Mouse (Mus musculus) liver, embryonic 11.5 days (tissue): ENCODE data around the gene Arhgap19. TPM values are rescaled to one million over a fixed set of nuclear protein-coding genes. Genes with fewer than 3 reads are reported as not detected.
A peak's percentile ranks its signal among the peaks of the same experiment; 100 is the strongest.

Experiments
- ATAC-seq: fragments of 200-750 bp; cut with Nextera tagmentation; replicated peaks from 2 replicates; pipeline ENCODE4 v1.8.0; 2017; ENCODE audit warnings: moderate number of reproducible peaks, mild to moderate bottlenecking, moderate TSS enrichment, moderate library complexity; ENCODE audit not compliant: low FRiP score
- DNase-seq: peaks from one replicate; pipeline ENCODE4 v3.0.0-alpha.2; 2017; ENCODE audit warnings: low spot score
- H3K27ac ChIP-seq: fragments of 300-500 bp; sonication (generic); 2 replicates; pipeline ENCODE4 v1.5.1; 2014; ENCODE audit warnings: mild to moderate bottlenecking, low read depth, low read length, control low read depth
- H3K27me3 ChIP-seq: fragments of 300-500 bp; sonication (generic); replicated peaks from 2 replicates; pipeline ENCODE4 v1.6.1; 2014; ENCODE audit warnings: low read length, mixed read lengths; ENCODE audit not compliant: control insufficient read depth, insufficient read depth
- H3K36me3 ChIP-seq: fragments of 300-500 bp; sonication (generic); 2 replicates; pipeline ENCODE4 v1.6.1; 2014; ENCODE audit warnings: mild to moderate bottlenecking, low read length, moderate library complexity, mixed read lengths; ENCODE audit not compliant: control insufficient read depth, insufficient read depth
- H3K4me1 ChIP-seq: fragments of 300-500 bp; sonication (generic); replicated peaks from 2 replicates; pipeline ENCODE4 v1.6.1; 2014; ENCODE audit warnings: low read length, mixed read lengths; ENCODE audit not compliant: control insufficient read depth, insufficient read depth
- H3K4me2 ChIP-seq: fragments of 300-500 bp; sonication (generic); 2 replicates; pipeline ENCODE4 v1.6.1; 2014; ENCODE audit warnings: mild to moderate bottlenecking, control low read depth, moderate library complexity
- H3K4me3 ChIP-seq: fragments of 300-500 bp; sonication (generic); 2 replicates; pipeline ENCODE4 v1.5.1; 2014; ENCODE audit warnings: low read depth, low read length, control low read depth
- H3K9ac ChIP-seq: fragments of 300-500 bp; sonication (generic); 2 replicates; pipeline ENCODE4 v1.6.1; 2014; ENCODE audit warnings: low read depth, low read length, control low read depth
- H3K9me3 ChIP-seq: fragments of 300-500 bp; sonication (generic); 2 replicates; pipeline ENCODE4 v1.6.1; 2016; ENCODE audit warnings: low read length, inconsistent platforms, mixed read lengths; ENCODE audit not compliant: control insufficient read depth
- WGBS: fragments of 180-500 bp; shearing (Covaris S2); extraction: QIAGEN DNeasy Blood & Tissue Kit; methylation state at CpG from one replicate; pipeline ENCODE4 v1.1.7; 2014; 5-methylcytosine and 5-hydroxymethylcytosine counted together
- polyA plus RNA-seq: library from polyadenylated mRNA; unstranded; fragments of >200 nt; fragmentation: Nextera tagmentation; extraction: Ambion mirVana; gene quantifications from 2 replicates; pipeline ENCODE4 v1.2.1, GENCODE M21; 2014

Arhgap19 gene
- polyA plus RNA-seq, 1 experiment from 2014 or later = 55.6 TPM

DNA sequence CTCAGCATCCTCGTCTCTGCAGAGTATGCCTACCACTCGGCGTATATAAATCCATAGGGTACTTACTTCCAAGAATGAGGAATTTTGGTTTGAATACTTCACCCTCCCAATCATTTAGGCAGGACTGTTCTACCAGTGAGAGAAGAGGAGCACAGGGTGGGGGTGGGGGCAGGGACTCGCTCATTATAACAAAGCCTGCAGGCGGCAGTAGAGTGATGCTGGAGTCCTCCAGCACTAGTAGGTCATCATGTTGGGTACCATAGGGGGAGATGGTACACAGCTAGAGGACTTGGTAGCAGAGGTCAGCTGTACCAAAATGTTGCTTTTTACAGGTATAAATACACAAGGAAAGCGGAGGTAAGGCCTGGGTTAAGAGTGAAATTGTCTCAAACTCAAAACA, 42.5 kb upstream of the Arhgap19 start:
- no peaks in the 10 kb centered on the region for H3K27me3 ChIP-seq
- no peak for DNase-seq
- no peak overlapping the region for H3K4me3 ChIP-seq
- H3K4me2 ChIP-seq = no peak overlapping the region
- no peaks in the 10 kb centered on the region for H3K9me3 ChIP-seq
- WGBS = 81% methylated on average over 6 of the region's 6 CpGs
- H3K9ac ChIP-seq = no peak overlapping the region
- ATAC-seq = no peak
- H3K27ac ChIP-seq = no peak overlapping the region
- H3K4me1 ChIP-seq = peaks cover 13% of the 10 kb centered on the region
- H3K36me3 ChIP-seq = no peaks in the 10 kb centered on the region

GRCm38 (mm10) chr19:41842706-41843105, 40.9 kb upstream of the Arhgap19 start:
- no peak overlapping the region for H3K27ac ChIP-seq
- WGBS = 78% methylated on average over 4 of the region's 4 CpGs
- H3K27me3 ChIP-seq = no peaks in the 10 kb centered on the region
- H3K4me2 ChIP-seq = no peak overlapping the region
- no peak overlapping the region for H3K4me3 ChIP-seq
- no peak for DNase-seq
- ATAC-seq = no peak
- no peak overlapping the region for H3K9ac ChIP-seq
- H3K36me3 ChIP-seq = no peaks in the 10 kb centered on the region
- peaks cover 28% of the 10 kb centered on the region for H3K4me1 ChIP-seq
- no peaks in the 10 kb centered on the region for H3K9me3 ChIP-seq

- Histone ChIP-seq H3K4me2 (no peak overlapping the region), H3K9ac (no peak overlapping the region), H3K27me3 (no peaks in the 10 kb centered on the region), H3K4me1 (peaks cover 33% of the 10 kb centered on the region), H3K4me3 (no peak overlapping the region), H3K27ac (no peak overlapping the region), H3K36me3 (no peaks in the 10 kb centered on the region), H3K9me3 (no peaks in the 10 kb centered on the region)
- DNase-seq = no peak
- ATAC-seq = no peak
- 91% methylated on average over 4 of the region's 4 CpGs for WGBS
Observed at GRCm38 (mm10) chr19:41842196-41842595, 40.3 kb upstream of the Arhgap19 start.

- no peaks in the 10 kb centered on the region for H3K9me3 ChIP-seq
- H3K27ac ChIP-seq = peak overlapping the region; percentile 27; the same call in 1 of the 2 replicates
- 40% methylated on average over 7 of the region's 7 CpGs for WGBS
- H3K4me1 ChIP-seq = peaks cover 42% of the 10 kb centered on the region
- 0 out of 2 replicates have a peak overlapping the region, but pooled peaks have one; percentile 6 for H3K9ac ChIP-seq
- DNase-seq (no peak), ATAC-seq (no peak)
- no peak overlapping the region for H3K4me3 ChIP-seq
- H3K36me3 ChIP-seq = no peaks in the 10 kb centered on the region
- no peaks in the 10 kb centered on the region for H3K27me3 ChIP-seq
- H3K4me2 ChIP-seq = peak overlapping the region; percentile 9; the same call in 1 of the 2 replicates
Observed at GRCm38 (mm10) chr19:41841105-41841750, 39.4 kb upstream of the Arhgap19 start.

DNA sequence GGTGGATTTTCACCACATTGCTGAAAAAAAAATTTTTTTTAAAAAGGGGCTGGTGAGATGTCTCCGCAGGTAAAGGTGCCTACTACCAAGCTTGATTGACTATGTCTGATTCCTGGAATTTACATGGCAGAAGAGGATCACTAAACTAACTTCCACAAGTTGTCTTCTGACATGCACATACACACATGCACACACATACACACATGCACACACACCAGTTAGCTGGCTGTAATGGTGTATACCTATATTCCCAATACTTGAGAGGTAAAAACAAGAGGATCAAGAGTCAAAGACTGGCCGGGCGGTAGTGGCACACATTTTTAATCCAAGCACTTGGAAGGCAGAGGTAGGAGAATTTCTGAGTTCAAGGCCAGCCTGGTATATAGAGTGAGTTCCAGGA, 37.8 kb upstream of the Arhgap19 start:
- no peak overlapping the region for H3K4me3 ChIP-seq
- no peak overlapping the region for H3K9ac ChIP-seq
- peaks cover 54% of the 10 kb centered on the region for H3K4me1 ChIP-seq
- H3K36me3 ChIP-seq = no peaks in the 10 kb centered on the region
- 89% methylated on average over 3 of the region's 3 CpGs for WGBS
- ATAC-seq = no peak
- peak overlapping the region; percentile 99 for H3K27ac ChIP-seq
- H3K27me3 ChIP-seq = no peaks in the 10 kb centered on the region
- H3K9me3 ChIP-seq = no peaks in the 10 kb centered on the region
- peak overlapping the region; percentile 61; the same call in 1 of the 2 replicates for H3K4me2 ChIP-seq
- no peak for DNase-seq

DNA sequence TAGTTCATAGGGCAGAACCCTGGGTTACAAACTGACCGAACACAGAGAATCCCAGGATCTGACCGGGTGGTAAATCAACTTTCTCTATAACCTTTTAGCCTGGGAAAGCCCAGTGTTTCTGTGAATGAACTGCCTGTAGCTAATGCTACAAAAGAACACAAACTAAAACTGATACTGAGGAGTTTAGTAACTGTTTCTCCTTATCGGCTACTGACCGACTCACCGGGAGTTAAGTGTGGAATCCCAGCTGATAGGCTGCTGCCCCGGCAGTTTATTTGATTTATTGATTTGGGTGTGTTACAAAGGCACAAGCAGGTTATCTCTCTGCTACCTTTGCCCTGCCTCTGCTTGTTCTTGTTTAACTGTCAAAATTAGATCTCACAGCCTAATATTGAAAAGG, 37.0 kb upstream of the Arhgap19 start:
- no peaks in the 10 kb centered on the region for H3K27me3 ChIP-seq
- no peaks in the 10 kb centered on the region for H3K36me3 ChIP-seq
- H3K9me3 ChIP-seq = no peaks in the 10 kb centered on the region
- H3K4me3 ChIP-seq = no peak overlapping the region
- no peak for DNase-seq
- 19% methylated on average over 6 of the region's 6 CpGs for WGBS
- peak overlapping the region; percentile 61 for H3K4me2 ChIP-seq
- ATAC-seq = peak; percentile 15; the same call in 1 of the 2 replicates
- H3K9ac ChIP-seq = peak overlapping the region; percentile 56
- peaks cover 54% of the 10 kb centered on the region for H3K4me1 ChIP-seq
- H3K27ac ChIP-seq = peak overlapping the region; percentile 99

GRCm38 (mm10) chr19:41837917-41838261, 36.0 kb upstream of the Arhgap19 start:
- peak; percentile 37 for ATAC-seq

DNA sequence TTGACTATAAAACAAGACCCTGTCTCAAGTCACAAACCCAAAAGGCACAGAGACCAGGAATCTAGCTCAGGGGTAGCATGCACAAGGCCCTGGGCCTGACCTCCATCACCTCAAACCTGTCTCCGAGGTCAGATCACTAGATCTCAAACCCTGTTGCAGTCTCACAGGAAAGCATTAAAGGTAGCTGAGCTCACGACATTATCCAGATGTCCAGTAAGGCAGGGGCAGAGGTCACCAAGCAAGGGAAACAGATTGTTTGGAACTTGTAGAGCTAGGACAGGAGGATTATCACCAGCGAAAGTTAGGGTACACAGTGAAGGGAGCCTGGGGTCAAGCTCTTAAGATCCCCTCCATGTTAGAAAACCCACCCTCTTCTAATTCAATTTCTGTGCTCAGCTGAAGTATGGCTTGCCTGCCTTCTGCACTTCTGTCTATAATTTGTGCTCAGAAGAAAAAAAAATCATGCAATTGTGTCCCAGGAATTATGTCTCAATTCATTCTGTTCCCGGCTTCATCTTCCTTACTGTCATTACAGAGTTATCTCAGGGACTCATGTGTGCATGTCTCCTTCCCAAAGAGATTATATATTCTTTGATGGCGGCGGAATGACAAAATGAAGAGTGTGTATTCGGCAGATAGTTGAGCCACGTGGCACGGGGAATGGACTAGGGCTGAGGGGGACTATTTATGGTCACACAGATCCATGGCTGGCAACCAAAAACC, 35.5 kb upstream of the Arhgap19 start:
- Histone ChIP-seq H3K27me3 (no peaks in the 10 kb centered on the region), H3K36me3 (no peaks in the 10 kb centered on the region), H3K9me3 (no peaks in the 10 kb centered on the region), H3K9ac (peak overlapping the region; percentile 56), H3K4me1 (peaks cover 65% of the 10 kb centered on the region), H3K4me3 (peak overlapping the region; percentile 16; the same call in 1 of the 2 replicates), H3K27ac (peak overlapping the region; percentile 99), H3K4me2 (peak overlapping the region; percentile 61)
- no peak for DNase-seq
- WGBS = 27% methylated on average over 9 of the region's 9 CpGs
- ATAC-seq = peak; percentile 62

More at GRCm38 (mm10) chr19:41837917-41838261, 36.0 kb upstream of the Arhgap19 start:
- DNase-seq = no peak
- Histone ChIP-seq H3K4me2 (peak overlapping the region; percentile 61), H3K9ac (peak overlapping the region; percentile 56), H3K4me3 (peak overlapping the region; percentile 16; the same call in 1 of the 2 replicates), H3K27ac (peak overlapping the region; percentile 99), H3K36me3 (no peaks in the 10 kb centered on the region), H3K9me3 (no peaks in the 10 kb centered on the region), H3K27me3 (no peaks in the 10 kb centered on the region), H3K4me1 (peaks cover 59% of the 10 kb centered on the region)
- 29% methylated on average over 4 of the region's 4 CpGs for WGBS
